Mouse (Mus musculus) kidney, postnatal 36 days (tissue): ENCODE data around the gene Zfp641.

Experiments used
- DNase-seq, 2 experiments: peaks; one replicate each; pipeline ENCODE4 v3.0.0; 2021 to 2022; ENCODE audit warnings: mixed read lengths in 2 of 2

Gene Zfp641

DNA sequence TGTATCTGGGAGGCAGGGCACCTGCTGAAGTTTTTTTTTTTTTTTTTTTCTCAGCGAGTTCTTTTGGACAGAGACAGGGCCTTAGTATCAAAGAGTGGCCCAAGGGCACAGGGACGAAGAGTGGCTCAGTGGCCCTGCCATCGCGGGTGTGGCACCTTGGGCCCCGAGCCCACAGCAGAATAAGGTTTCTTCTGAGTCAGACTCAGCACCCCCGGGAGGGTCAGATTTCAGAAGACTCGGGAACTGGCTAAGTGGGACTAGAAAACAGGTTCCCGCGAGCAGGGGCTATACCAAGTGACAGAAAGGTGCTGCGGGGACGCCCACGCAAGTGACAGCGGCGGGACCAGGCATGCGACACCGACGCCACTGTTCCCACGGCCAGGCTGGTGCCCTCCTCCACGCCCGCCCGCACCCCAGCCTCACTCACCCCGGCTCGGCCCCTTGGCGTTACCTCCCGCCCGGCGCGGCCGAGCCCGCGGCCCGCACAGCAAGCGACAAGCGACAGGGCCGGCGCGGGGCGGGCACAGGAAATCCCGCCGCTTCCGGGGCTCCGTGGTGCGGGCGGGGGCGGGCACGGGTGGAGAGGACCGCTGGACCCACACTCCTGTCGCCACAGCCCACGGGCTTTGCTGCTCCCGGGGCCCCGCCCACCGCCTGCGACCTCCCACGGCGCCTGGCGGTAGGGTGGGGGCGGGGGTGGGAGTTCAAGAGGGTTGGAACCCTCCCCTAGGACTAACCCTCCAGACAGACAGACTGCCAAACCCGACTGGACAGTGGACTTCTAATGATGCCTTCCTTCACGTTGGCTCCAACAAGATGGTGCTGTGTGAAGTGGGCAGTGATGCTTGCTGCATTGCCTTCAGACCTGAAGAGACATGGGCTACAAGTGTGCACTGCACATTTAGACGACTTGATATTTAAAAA, at the start of gene Zfp641:
Gene Zfp641 (minus strand): TSS at position 534 of the 924 bp plus-strand sequence.
- DNase-seq, result peak; percentile 35 to 75

DNA sequence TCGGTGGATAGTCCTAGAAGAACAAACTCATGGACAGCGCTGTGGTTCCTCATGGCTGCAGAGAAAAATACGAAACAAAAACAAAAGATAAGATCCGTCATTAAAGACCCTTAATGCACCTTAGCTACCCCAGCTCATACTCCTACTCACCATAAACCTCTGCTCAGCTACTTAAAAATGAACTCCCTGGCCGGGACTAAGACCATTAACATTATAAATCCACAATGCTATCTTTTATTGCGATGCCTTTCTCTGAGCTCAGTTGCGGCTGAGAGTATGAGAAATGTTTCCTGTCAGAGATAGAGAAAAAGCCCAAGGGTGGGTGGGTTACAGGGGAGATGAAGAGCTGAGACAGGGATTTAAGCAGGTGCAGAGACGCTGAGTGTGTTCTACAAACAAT, 44.9 kb upstream of the Zfp641 start, which contains the start of gene Olfr284:
Gene Olfr284 (minus strand): TSS at position 101 of the 400 bp plus-strand sequence.
- no peak for DNase-seq

DNA sequence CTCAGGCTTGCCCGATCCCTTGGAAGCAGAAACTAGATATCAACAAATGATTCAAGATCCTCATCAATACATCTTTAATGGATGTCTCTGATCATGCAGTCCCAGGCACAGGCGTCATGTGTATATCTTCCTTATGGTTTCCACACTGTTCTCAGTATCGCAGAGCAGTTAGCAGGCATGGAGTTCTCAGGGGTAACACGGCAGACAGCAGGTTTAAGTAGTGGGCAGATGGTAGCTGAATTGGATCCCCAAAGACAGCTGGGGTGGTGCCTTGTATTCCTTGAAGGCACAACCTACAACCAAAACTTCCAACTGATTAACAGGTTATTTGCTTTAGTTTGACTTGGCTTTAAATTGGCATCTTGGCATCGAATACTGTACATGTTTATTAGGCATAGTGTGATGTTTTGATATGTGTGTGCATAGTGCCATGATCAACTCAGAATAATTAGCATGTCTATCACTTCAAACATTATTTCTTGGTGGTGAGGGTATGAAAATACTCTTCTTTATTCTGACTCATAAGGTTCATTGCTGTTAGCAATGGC, 21.3 kb upstream of the Zfp641 start, which contains the start of gene Olfr285:
Gene Olfr285 (minus strand): TSS at position 177 of the 548 bp plus-strand sequence.
- DNase-seq, result no peak

- peak in 1 of 2 experiments; percentile 7 for DNase-seq
Measured at GRCm38 (mm10) chr15:98315703-98316102, 19.7 kb upstream of the Zfp641 start.

- DNase-seq, result no peak
Measured at GRCm38 (mm10) chr15:98293651-98294050, 2.3 kb downstream of the Zfp641 start.

DNA sequence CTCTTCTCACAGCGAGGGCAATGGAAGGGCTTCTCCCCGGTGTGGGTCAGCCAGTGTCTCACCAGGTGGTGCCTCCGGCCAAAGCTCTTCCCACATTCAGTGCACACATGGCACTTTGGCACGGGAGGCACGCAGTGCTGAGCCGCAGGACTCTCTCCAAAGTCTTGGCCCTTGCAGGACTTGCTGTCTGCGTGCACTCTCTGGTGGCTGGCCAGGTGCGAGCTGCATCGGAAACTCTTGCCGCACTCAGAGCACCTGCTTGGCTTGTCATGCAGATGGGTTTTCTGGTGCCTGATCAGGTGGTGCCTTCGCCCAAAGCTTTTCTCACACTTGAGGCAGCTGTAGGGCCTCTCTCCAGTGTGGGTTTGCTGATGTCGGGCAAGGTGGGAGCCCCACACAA, 7.4 kb downstream of the Zfp641 start:
- peak; percentile 24 to 57 for DNase-seq

DNA sequence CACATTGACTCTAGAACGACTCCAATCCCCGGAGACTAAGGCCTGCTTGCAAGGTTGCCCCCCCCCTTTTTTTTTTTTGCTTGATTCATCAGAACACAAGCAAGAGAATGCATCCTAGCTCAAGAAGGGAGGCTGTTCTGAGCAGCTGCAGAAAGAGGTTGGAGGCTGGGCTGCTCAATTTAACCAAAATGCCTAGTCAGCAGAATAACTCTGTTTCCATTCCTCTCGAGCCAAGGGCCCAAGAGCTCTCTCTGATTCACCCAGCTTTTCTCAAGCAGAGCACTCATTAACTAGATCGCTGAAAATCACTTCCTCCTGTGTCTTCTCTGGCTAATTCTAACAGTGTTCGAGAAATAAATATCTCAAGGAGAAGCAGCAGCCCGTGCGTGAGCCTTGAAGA, 9.5 kb downstream of the Zfp641 start:
- peak; percentile 46 to 58 for DNase-seq

- no peak for DNase-seq
Measured at GRCm38 (mm10) chr15:98257776-98258175, 38.2 kb downstream of the Zfp641 start.

DNA sequence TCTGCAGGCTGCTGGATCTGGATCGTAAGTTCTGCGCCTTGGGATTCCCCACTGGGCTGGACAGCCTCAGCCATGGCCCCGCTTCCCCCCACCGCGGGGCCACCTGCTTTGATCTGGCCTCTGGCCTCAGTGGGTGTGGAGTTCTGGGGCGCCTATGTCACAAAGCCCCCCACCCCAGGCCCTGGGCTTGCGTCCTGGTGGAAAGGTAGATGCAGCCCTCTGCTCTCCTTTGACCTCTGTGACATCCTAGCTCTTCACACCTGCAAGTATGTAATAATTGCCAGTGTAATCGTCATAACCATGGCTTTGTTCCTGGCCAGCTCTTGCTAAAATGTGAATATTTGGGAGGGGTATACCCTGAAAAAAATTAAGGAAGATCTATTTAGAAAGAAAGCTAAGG, 38.8 kb downstream of the Zfp641 start, which contains the start of gene H1fnt:
Gene H1fnt (minus strand): TSS at position 101 of the 400 bp plus-strand sequence.
- DNase-seq, result no peak

DNA sequence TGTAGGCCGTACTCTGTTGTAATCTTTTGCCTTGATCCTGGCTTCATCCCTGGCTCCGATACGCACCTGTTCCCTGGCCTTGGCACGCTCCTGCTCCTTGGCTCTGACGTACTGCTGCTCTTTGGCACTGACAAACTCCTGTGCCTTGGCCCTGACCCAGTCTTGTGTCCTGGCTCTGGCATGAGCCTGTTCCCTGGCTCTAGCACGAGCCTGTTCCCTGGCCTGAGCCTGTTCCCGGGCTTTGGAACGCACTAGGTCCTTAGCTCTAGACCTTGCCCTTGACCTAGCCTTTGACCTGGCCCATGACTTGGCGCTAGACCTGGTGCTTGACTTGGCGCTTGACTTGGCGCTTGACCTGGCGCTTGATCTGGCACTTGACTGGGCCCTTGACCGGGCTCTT, 39.7 kb downstream of the Zfp641 start:
- peak; percentile 81 to 84 for DNase-seq
